Mouse (Mus musculus): ENCODE measurements around the gene Sephs2.

The Sephs2 gene

DNA sequence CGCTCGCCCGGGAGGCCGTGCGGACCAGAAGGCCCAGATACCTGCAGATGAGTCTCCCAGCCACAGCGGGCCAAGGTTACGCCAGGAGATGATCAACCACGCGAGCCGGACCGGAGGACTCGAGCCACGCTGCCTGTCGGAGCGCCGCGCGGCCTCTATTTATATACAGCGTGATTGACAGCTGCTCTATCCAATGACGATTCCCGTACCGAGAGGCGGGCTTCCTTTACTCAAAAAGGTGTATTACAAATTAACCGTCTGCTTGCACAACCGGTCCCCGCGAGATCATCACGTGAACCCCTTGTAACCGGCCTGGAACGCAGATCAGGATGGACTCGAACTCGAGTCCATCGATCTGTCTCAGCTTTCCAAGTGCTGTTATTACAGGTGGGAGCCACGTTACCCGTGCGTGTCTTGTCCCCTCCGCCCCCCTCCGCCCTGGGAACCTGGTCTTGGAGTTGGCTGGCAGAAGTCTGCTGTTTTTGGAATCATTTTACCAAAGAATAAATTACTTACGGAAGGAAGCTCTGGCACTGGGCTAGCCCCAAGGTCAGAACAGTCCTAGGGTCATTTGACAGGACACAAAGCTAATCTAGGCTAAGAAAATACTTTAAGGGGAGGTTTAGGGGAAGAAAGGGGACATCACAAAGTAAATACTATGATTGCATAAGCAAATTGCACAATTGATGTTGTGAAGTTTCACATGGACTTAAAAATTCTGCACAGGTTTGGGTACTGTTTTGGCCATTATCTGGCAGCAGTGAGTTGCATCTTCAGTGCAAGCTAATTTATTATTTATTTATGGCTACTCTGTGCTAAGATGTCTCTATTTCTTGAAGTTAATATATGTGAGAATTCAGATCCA, at the start of gene Sephs2:
Sephs2 (minus strand) TSS at position 131 of the 865 bp plus-strand sequence.
- DNase-seq (ENCODE audit: low read depth, low spot score): peak; percentile 96

DNA sequence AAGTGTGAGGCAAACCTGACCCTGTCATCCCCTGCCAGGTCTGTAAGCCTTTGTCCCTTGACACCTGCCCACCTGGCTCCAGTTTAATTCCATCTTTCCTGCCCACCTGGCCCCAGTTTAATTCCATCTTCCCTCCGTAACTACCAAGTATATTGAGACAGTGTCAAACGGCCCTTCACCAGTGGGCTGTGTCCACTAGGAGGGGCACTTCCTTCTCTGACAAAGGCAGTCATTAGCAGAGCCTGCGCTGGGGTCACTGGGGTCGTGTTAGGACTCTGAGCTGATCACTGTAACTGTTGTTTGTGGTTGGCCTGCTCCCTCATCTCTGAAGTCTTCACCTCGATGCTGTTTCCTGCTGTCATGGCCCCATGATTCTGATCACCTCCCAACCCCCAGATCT, 48.2 kb upstream of the Sephs2 start:
- peak; percentile 25 for DNase-seq (ENCODE audit: low read depth, low spot score)

DNA sequence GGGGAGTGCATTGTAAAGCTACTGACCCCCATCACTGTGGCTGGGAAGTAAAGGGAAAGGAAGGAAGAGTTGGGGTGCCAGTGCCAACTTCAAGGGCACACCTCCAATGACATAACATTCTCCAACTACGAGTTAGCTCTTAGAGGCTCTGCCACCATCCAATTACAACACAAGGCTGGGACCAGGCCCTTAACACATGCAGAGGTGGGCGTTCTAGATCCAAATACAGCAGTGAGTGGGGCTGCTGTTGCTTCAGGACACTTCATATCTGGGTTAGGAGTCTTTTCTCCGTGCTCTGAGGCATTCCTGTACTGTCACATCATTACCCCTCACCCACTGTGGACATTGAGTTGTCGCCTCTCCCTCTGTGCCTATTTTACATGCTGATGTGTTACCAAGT, 47.3 kb upstream of the Sephs2 start:
- no peak for DNase-seq (ENCODE audit: low read depth, low spot score)

DNA sequence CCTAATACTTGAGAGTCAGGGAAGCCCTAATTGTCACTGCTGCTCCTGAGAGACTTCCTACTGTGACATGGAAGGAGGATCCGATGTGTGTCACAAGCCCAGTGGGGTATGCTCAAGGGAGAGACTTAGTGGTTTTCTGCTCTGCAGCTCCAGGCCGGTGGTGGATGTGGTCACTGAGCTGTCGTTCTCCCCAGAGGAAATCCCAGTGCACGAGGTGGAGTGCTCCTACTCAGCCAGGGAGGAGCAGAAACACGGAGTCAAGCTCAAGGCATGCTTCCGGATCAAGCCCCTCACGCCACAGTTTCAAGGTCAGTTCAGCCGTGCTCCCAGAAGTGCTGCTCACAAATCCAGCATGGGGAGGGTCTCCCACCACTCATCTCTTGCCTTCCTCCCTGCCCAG, 40.1 kb upstream of the Sephs2 start:
- no peak for DNase-seq (ENCODE audit: low read depth, low spot score)

DNA sequence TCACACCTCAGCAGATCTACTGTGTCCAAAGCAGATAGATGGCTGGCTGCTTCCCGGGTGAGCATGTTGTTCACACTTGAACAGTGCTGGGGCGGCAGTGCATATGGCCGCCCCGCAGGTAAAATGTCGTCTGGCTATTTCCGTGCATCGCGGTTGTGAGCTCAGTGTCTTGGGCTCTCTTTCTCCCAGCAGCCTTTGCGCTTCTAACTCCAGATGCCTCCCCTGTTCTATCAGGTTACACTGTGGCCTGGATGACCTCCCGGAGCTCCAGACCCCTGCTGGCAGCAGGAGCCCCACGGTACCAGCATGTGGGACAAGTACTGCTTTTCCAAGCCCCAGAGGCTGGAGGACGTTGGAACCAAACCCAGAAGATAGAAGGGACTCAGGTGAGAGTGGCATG, 36.1 kb upstream of the Sephs2 start:
- no peak for DNase-seq (ENCODE audit: low read depth, low spot score)

DNA sequence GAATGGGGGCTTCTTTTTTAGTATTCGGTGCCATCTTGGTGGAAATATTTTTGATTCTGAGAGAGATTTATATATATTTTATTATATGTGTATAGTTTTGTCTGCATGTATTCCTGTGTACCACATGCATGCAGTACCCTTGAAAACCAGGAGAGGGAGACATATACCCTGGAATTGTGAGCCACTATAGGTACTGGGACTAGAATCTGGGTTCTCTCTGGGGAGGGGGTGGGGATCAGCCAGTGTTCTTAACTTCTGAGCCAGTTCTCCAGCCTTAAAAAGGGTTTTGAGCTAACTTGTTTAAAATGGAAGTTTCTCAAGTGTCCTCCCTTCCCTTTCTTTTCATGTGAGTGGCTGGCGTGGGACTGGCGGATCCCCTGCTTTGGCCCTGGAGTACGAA, 35.0 kb upstream of the Sephs2 start:
- DNase-seq (ENCODE audit: low read depth, low spot score): peak; percentile 77

DNA sequence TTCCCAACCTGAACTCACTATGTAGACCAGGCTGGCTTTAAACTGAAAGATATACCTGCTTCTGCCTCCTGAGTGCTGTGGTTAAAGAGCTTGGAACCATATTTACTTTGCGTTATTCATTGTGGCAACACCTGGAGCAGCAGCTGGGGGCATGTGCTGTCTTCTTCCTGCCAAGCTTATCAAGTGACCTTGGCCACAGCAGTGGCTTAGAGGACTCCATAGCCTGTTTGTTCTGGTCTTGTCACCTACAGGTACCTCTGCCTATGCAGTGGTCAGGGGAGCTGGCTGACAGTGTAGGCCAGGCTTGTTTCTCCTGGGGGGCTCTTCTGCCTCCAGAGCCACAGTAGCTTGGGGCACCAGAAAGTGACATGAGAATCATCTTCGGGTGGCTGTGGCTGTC, 34.6 kb upstream of the Sephs2 start:
- no peak for DNase-seq (ENCODE audit: low read depth, low spot score)

DNA sequence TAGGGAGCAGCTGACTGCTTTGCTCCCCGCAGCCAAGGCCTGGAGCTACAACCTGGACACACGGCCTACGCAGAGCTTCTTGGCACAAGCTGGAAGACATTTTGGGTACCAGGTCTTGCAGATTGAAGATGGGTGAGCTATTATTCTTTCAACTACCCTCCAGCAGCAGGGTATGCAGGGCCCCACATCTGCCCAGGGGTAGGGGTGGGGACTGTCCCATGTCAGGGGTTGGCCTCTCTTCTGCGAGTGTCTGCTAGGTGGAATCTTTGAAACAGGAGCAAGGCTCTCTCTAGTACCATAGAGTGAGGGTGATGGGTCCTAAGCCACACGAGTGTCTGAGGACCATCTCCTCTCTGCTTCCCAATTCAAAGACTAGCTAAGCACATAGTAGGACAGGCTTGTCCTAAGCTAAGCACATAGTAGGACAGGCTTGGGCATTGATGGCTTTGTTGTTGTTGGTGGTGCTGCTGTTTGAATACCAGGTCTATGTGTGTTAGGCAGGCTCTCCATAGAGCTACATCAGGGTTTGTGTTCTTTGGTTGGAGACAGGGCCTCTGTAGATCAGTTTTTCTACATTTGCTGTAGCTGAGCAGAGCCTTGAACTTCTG, 23.8 kb upstream of the Sephs2 start:
- peak; percentile 66 for DNase-seq (ENCODE audit: low read depth, low spot score)

DNA sequence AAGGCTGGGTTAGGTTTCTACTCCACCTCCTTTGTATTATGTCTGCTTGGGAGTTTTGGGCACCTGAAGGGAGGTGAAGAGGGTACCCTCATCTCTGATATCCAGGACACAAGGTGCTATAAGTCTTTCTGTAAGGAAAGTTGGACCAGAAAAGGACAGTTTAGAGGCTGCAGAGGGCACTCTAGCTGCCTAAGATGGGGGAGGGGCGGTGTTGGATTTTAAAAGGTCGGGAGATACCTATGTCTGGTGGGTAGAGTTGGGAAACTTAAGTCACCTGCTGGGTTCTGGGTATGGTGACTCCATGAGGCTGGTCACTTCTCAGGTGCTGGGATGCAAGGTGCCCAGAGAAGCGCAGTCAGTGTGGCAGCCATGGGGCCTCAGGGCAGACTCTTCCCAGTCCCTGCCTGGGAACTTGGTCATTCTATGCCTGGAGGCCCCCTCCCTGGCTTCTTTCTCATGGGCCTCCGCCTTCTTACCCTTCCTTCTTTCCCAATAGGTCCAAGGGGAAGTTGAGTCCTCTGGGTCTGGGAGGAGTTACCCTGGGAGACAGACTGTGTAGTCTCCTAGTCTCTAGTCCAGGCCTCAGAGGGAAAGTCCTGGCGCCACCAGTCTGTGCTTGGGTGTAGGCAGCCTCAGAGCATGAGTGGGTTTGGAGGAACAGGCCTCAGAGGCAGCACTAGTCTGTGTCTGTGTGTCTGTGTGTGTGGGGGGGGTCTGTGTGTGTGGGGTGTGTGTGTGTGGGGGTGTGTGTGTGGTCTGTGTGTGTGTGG, 23.1 kb upstream of the Sephs2 start:
- DNase-seq (ENCODE audit: low read depth, low spot score): peak; percentile 56

DNA sequence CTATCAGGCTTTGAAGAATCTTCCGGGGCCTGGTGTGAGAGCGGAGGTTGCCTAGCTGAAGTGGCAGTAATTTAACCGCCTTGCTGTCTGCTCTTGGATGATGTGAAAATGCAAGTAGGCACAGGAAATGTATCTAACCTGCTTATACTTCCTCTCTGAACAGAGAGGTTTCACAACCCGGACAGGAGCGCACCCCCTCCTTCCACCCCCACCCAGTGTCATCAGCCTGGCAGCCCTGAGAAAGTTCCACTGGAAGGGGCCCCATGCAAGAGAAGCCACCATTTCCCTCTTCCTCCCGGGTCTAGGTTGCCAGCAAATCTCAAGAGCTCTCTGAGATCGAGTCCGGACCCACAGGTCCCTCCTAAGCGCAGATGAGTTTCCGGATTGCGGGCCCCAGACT, 22.2 kb upstream of the Sephs2 start, which contains the start of gene Itgal:
Itgal (plus strand) TSS at position 163 of the 400 bp plus-strand sequence.
- peak; percentile 83 for DNase-seq (ENCODE audit: low read depth, low spot score)

DNA sequence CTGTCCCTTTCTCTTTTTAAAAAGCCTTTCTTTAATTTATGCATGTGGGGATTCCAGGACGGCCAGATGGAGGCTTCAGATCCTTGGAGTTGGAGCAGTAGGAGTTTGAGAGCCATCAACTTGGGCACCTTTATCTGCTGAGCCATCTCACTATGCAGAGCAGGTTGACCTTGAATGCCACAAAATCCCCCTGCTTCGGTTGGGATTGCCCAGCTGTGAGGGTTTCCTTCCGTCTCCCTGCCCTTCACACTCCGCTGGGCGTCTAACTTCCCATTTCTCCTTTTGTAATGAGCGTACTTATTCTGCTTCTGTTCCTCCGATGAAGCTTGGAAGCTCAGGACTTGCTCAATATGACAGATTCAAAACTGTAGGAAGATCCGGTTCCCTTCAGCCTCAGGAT, 16.3 kb upstream of the Sephs2 start:
- DNase-seq (ENCODE audit: low read depth, low spot score): no peak

DNA sequence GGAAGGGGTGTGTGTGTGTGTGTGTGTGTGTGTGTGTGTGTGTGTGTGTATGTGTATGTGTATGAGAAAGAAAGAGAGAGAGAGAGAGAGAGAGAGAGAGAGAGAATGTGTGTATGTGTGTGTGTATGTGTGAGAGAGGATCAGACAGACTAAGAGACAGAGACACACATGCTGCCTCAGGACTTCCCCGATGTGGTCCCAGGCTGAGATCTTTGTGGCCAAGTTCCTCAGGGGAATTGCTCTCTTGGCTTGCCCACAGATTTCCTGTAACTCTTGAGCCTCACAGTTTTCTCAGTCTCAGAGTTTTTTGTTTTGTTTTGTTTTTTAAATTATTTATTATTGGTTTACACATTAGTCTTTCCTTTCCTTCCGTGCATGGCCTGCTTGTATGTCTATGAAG, 15.5 kb upstream of the Sephs2 start:
- peak; percentile 41 for DNase-seq (ENCODE audit: low read depth, low spot score)

DNA sequence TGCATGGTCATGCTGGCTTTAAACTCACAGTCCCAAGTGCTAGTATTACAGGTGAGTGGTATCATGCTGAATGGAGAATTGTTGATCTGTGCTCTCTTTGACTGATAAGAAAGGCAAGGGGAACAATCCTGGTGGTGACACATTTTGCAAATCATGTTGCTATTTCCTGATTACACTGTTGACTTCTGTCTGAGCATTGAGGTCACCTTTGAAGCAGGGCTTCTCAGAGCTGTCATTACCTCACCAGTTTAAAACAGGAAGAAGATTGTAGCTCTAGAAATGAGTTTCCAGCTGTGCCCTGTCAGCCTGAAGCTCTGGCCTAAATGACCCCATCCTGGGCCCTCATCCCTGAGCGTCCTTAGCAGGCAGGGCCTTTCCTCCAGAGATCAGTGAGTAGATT, 14.1 kb upstream of the Sephs2 start:
- DNase-seq (ENCODE audit: low read depth, low spot score): peak; percentile 82

DNA sequence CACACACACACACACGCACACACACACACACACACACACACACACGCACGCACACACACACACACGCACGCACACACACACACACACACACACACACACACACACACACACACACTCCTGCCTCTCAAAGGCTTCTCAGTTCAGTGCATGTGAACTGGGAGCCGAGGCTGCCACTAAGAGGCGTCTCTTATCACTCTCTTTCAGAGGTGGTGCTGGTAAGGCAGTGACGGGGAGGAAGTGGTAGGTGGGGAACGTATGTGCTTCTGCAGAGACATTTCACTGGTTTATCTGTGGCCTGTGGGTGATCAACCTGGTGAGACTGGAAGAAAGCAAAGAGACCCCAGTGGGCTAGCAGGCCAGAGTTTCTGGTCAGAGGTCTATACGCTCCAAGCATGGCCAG, 11.3 kb upstream of the Sephs2 start:
- DNase-seq (ENCODE audit: low read depth, low spot score): peak; percentile 91

DNA sequence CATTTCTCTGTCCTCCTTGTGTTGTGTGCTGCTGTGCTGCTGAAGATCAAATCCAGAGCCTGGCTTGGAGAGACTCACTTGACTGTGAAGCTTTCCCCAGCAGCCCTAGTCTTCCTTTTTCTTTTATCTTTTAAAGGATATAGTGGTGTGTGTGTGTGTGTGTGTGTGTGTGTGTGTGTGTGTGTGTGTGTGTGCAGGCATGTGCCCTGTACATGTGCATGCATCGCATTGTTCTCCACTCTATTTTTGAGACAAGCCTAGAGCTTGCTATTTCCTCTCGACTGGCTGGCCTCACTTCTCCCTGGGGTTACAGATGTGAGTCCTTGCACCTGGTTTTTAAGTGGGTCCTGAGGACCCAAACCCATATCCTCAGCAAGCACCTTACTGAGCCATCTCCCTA, 8.3 kb upstream of the Sephs2 start:
- DNase-seq (ENCODE audit: low read depth, low spot score): no peak

DNA sequence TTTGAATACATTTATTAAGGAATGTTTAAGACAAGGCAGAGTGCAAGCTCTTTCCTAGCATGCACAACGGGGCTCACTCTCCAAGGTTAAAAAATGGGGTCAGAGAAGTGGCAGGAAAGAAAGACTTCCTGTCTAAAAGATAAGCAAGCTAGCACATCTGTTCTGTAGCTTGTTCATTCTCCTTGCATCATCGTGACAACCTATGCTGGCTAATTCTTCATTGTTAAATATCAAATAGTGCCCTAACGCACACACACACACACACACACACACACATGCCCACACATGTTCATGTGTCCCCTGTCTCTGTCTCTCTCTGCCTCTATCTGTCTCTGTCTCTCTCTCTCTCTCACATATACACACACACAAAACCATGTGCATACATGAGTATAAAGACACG, 7.3 kb upstream of the Sephs2 start:
- peak; percentile 54 for DNase-seq (ENCODE audit: low read depth, low spot score)

DNA sequence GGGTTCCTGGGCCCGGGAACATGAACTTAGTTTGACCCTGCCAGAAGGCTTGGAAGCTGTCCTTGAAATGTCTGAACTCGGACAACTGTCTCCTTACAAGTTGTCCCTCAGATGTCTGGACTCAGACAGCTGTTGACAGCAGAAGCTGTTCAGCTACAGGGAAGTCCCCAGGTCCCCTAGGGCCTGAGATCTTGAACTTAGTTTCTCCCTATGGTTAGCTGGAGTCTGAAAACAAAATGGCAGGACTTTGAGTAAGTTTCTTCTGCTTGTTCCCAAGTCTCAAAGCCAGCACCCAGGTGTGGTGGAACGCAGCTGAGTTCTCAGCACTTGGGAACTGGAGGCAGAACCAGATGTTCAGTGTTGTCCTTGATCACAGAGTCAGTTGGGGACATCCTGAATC, 6.2 kb upstream of the Sephs2 start:
- DNase-seq (ENCODE audit: low read depth, low spot score): no peak

DNA sequence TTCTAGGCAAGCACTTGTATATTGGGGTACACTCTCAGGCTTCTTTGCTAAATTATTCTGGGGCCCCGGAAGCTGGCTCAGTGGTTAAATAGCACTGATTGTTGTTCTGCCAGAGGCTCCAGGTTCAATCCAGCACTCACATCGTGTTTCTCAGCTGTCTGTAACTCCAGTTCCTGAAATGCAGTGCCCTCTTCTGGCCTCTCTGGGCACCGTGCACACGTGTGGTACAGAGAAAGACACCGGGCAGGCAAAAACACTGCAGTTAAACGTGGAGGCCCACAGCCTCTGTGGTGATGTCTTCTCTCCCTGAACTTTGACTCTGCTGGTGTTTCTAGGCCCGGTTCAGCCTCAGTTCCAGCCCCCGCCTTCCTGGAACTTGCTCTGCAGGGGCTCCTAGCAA, 4.5 kb upstream of the Sephs2 start:
- peak; percentile 87 for DNase-seq (ENCODE audit: low read depth, low spot score)

DNA sequence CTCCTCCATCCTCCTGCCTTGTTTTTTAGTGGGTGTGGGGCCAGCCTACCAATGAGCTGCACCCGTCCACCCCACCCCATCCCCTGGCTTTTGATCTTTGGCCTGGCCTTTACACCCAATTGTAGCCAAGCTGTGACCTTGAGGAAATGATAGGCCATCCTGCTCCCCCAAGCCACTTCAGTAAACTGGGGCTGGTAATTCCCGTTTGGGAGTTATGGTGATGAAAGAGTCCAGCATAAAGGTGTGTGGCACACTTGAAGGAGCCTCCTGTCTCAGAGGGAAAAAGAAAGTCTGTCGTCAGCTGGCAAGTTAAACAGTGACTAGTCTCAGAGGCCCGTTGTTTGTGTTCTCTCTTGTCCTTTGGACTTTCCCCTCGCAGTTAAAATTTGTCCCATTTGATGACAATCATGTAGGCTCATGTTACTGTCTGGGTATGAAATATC, 2.7 kb upstream of the Sephs2 start:
- no peak for DNase-seq (ENCODE audit: low read depth, low spot score)

DNA sequence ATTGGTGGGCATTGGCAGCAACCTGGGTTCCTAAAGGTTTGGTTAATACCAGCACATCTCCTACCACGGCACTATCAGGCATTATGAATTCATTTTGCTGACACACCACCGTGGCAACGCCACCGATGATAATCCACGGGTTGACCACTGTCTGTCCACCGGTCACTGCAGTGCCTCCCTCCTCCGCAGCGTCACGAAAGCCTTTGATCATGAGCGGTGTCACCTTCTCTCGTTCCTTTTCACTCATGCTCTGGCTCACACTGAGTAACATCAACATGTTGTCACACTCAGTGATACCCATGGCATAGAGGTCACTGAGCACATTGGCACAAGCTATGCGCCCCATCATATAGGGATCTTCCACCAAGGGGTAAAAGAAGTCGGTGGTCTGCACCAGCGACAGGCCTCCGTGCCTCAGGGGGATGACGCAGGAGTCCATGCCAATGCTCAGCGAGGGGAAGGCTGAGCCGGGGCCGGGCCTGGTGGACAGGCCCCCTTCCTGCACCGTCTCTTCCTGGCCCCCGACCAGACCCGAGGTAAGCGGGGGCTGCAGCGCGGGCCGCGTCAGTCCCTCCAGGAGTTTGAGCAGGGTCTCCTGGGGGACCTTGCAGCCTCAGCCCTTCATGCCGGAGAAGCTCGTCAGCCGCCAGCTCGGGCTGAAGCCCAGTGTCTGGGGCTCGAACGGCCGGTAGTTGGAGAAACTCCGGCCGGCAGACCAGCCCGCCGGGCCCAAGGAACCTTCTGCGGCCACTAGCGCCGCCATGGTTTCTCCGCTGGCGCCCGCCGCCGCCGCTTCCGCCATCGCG, 534 bp downstream of the Sephs2 start:
- no peak for DNase-seq (ENCODE audit: low read depth, low spot score)

DNA sequence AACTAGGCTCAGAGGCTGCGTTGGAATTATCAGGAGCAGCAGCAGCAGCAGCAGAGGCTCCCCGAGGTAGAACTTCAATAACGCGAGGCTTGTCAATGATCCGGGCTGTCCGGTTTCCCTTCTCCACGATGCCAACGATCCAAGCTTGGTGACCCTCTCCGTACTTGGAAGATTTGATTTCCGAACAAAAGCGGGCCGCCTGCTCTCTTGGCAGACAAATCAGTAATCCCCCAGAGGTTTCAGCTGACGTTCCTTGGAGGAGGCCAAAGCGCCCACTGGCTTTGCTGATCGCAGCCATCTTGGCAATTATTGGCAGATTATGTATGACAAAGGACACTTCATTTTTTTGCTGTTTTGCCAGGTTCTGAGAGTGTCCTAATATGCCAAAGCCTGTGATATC, 1.3 kb downstream of the Sephs2 start:
- no peak for DNase-seq (ENCODE audit: low read depth, low spot score)

DNA sequence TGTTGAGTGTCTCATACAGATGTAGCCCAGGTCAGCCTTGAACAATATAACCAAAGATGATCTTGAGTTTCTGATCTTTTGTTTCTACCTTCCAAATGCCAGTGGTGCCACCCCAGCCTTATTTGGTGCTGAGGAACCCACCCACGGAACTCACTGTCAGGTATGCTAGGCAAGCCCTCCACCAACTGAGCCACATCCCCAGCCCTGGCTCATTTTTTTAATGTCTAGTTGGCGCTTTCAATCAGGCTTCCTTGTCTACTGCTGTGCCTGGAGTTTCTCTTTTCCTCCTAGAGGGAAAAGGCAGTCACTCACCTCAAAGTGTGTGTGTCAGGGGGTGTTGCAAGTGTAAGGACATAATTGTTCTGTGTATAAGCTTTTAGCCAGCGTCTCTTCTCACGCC, 2.8 kb downstream of the Sephs2 start:
- DNase-seq (ENCODE audit: low read depth, low spot score): no peak
